ENCODE assay signal across 8 mouse cellular contexts in the genomic region with DNA sequence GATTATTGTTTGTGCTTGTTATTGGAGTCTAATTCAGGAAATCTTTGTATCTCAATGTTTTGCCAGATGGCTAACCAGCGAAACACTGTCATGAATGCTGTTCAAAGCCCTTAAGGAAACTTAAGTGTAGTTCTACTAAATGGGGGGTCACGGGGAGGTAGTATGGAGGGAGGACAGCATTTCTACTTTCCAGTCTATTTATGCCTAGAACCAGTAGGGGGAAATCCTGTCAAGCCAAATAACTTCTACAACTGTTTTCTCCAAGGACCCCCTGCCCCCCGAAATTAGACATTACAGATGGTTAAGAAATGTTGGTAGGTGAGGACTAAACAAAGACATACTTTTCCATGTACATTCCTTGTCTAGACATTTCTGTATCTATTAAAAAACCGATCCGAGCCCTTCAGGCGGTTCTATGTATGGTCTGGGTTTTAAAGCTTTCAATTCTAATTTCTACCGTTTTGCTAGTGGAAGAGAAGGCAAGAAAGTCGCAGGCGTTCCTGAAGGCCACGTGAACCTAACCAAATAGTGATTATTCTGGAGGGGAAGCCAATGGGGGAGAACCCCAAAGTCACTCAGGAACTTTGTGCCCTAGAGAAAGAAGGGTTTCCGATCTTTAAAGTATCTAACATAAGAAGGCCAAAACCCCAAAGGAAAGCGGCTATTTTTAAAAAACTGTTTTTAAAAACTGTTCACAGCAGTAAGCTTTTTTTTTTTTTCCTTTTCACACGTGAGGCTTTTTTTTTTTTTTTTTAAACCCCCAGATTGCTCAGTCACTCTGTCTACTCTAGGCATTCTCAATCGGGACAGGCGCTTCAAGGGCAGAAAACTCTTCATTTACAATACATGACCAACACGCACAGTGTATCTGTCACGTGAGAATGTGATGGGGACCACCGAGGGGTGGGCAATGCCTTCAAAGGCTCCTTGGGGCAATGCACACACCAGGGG. TPM values are rescaled to one million over a fixed set of nuclear protein-coding genes. Genes with fewer than 3 reads are reported as not detected.
DNase-seq lines count a peak whose midpoint lies in the region; ATAC-seq lines count a peak whose summit lies in the region.

No protein-coding gene starts in this region.

- ATAC-seq in lung, embryonic 15.5 days (ENCODE audit: borderline replicate concordance, extremely low read depth, low FRiP score, low TSS enrichment) = no peak
- ATAC-seq in intestine, embryonic 15.5 days = peak; percentile 39; the same call in 1 of the 2 replicates
- ATAC-seq in neural tube, embryonic 14.5 days (ENCODE audit: low read depth) = no peak
- ATAC-seq in megakaryocyte progenitor cell, adult 5-6 weeks (replicated peaks; ENCODE audit: poor library complexity) = no peak

- H3K36me3 ChIP-seq in lung, embryonic 15.5 days = no peaks in the 10 kb centered on the region
- H3K36me3 ChIP-seq in embryonic facial prominence, embryonic 10.5 days (replicated peaks) = no peaks in the 10 kb centered on the region
- H3K36me3 ChIP-seq in intestine, embryonic 15.5 days = no peaks in the 10 kb centered on the region
- H3K36me3 ChIP-seq in neural tube, embryonic 14.5 days (ENCODE audit: control insufficient read depth, insufficient read depth, low read length) = no peaks in the 10 kb centered on the region

- WGBS in lung, embryonic 15.5 days = 14% methylated on average over 18 of the region's 18 CpGs
- 17% methylated on average over 18 of the region's 18 CpGs for whole genome bisulfite sequencing in embryonic facial prominence, embryonic 10.5 days
- WGBS in intestine, embryonic 15.5 days = 18% methylated on average over 18 of the region's 18 CpGs
- WGBS in neural tube, embryonic 14.5 days = 17% methylated on average over 18 of the region's 18 CpGs

- H3K9me3 ChIP-seq in lung, embryonic 15.5 days = no peaks in the 10 kb centered on the region
- no peaks in the 10 kb centered on the region for H3K9me3 ChIP-seq in embryonic facial prominence, embryonic 10.5 days
- H3K9me3 ChIP-seq in intestine, embryonic 15.5 days = no peaks in the 10 kb centered on the region
- no peaks in the 10 kb centered on the region for H3K9me3 ChIP-seq in neural tube, embryonic 14.5 days (ENCODE audit: control insufficient read depth, low read length)

- H3K27me3 ChIP-seq in lung, embryonic 15.5 days = peaks cover 60% of the 10 kb centered on the region
- H3K27me3 ChIP-seq in embryonic facial prominence, embryonic 10.5 days (replicated peaks; ENCODE audit: low read depth, poor library complexity, severe bottlenecking) = peaks cover 81% of the 10 kb centered on the region
- peaks cover 19% of the 10 kb centered on the region for H3K27me3 ChIP-seq in intestine, embryonic 15.5 days (replicated peaks)
- no peaks in the 10 kb centered on the region for H3K27me3 ChIP-seq in neural tube, embryonic 14.5 days (ENCODE audit: control insufficient read depth, insufficient read depth, low read length)

- peaks cover 6% of the 10 kb centered on the region; the same call in 1 of the 2 replicates for H3K4me1 ChIP-seq in lung, embryonic 15.5 days
- peaks cover 17% of the 10 kb centered on the region for H3K4me1 ChIP-seq in embryonic facial prominence, embryonic 10.5 days
- H3K4me1 ChIP-seq in intestine, embryonic 15.5 days (replicated peaks) = peaks cover 4% of the 10 kb centered on the region; the same call in 1 of the 2 replicates
- H3K4me1 ChIP-seq in neural tube, embryonic 14.5 days (ENCODE audit: control insufficient read depth, insufficient read depth, low read length) = no peaks in the 10 kb centered on the region

- no peak overlapping the region for H3K27ac ChIP-seq in lung, embryonic 15.5 days
- H3K27ac ChIP-seq in embryonic facial prominence, embryonic 10.5 days (replicated peaks) = peak overlapping the region; percentile 80
- no peak overlapping the region for H3K27ac ChIP-seq in intestine, embryonic 15.5 days
- H3K27ac ChIP-seq in neural tube, embryonic 14.5 days (ENCODE audit: low read depth, low read length) = no peak overlapping the region

- DNase-seq in lung, adult 18-20 months = no peak
- no peak for DNase-seq in embryonic facial prominence, embryonic 10.5 days (ENCODE audit: low spot score)
- no peak for DNase-seq in cerebellum, postnatal 14 days
- no peak for DNase-seq in ovary, postnatal 14 days (ENCODE audit: low spot score)

- H3K4me3 ChIP-seq in lung, embryonic 15.5 days = peak overlapping the region; percentile 72
- peak overlapping the region; percentile 76 for H3K4me3 ChIP-seq in embryonic facial prominence, embryonic 10.5 days
- peak overlapping the region; percentile 78 for H3K4me3 ChIP-seq in intestine, embryonic 15.5 days (replicated peaks)
- H3K4me3 ChIP-seq in neural tube, embryonic 14.5 days (ENCODE audit: low read depth, low read length) = peak overlapping the region; percentile 76

- peak overlapping the region; percentile 95 for H3K4me2 ChIP-seq in lung, embryonic 15.5 days
- H3K4me2 ChIP-seq in intestine, embryonic 15.5 days (replicated peaks) = peak overlapping the region; percentile 91
- peak overlapping the region; percentile 62 for H3K4me2 ChIP-seq in neural tube, embryonic 14.5 days (ENCODE audit: low read depth, low read length)

- peak overlapping the region; percentile 69 for H3K9ac ChIP-seq in lung, embryonic 15.5 days
- peak overlapping the region; percentile 71 for H3K9ac ChIP-seq in intestine, embryonic 15.5 days
- peak overlapping the region; percentile 78 for H3K9ac ChIP-seq in neural tube, embryonic 14.5 days (replicated peaks; ENCODE audit: low read depth, low read length)

RNA-seq across cellular contexts. Expression of a gene that starts 0.8 kb away (rescaled TPM):
- 1.0 and 1.1 TPM in 2 replicates for polyA plus RNA-seq in lung, embryonic 15.5 days (2015; fragmentation: Nextera tagmentation; extraction: Ambion mirVana)
- 1.4 and 1.6 TPM in 2 replicates for polyA plus RNA-seq in embryonic facial prominence, embryonic 10.5 days (2016; fragmentation: Nextera tagmentation; extraction: Ambion mirVana)
- polyA plus RNA-seq in intestine, embryonic 15.5 days (2015; fragmentation: Nextera tagmentation; extraction: Ambion mirVana) = 1.1 TPM in 2 replicates
- polyA plus RNA-seq in neural tube, embryonic 14.5 days (2014; fragmentation: Nextera tagmentation; extraction: Ambion mirVana) = 1.5 and 2.8 TPM in 2 replicates
- total RNA-seq in megakaryocyte progenitor cell, adult 5-6 weeks (2015) = 10.5 and 11.4 TPM in 2 replicates
- total RNA-seq in megakaryocyte progenitor cell, adult 5-6 weeks (2017) = 7.2 and 9.1 TPM in 2 replicates

RNA-seq across cellular contexts. Expression of a gene that starts 0.9 kb away (rescaled TPM):
- 0.15 and 0.24 TPM in 2 replicates for polyA plus RNA-seq in lung, embryonic 15.5 days (2015; fragmentation: Nextera tagmentation; extraction: Ambion mirVana)
- polyA plus RNA-seq in embryonic facial prominence, embryonic 10.5 days (2016; fragmentation: Nextera tagmentation; extraction: Ambion mirVana) = 0.48 and 0.52 TPM in 2 replicates
- 0.81 and 1.3 TPM in 2 replicates for polyA plus RNA-seq in intestine, embryonic 15.5 days (2015; fragmentation: Nextera tagmentation; extraction: Ambion mirVana)
- polyA plus RNA-seq in neural tube, embryonic 14.5 days (2014; fragmentation: Nextera tagmentation; extraction: Ambion mirVana) = 1.9 and 2.2 TPM in 2 replicates
- not detected in 2 replicates for total RNA-seq in megakaryocyte progenitor cell, adult 5-6 weeks (2015)
- not detected in 2 replicates for total RNA-seq in megakaryocyte progenitor cell, adult 5-6 weeks (2017)
